Mouse (Mus musculus): ENCODE data around the gene Slc2a8.

The Slc2a8 gene

DNA sequence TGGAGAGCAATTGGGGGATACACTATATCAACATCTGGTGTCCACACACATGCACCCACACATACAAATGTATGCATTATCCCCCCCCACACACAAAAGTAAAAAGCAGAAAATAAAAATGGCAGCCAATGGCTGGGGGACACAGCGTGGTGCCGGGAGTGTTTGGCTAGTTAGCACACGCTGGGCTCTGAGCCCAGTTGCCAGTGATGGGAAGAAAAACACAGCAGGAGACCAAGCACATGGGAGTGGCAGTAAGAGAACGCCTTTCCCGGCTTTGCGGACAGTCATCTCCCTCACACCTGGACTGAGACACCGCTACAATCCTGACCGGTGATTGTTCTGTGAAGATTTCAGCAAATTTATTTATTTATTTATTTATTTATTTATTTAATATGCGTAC, 10.6 kb downstream of the Slc2a8 start:
- DNase-seq (ENCODE audit: low read depth) = no peak

DNA sequence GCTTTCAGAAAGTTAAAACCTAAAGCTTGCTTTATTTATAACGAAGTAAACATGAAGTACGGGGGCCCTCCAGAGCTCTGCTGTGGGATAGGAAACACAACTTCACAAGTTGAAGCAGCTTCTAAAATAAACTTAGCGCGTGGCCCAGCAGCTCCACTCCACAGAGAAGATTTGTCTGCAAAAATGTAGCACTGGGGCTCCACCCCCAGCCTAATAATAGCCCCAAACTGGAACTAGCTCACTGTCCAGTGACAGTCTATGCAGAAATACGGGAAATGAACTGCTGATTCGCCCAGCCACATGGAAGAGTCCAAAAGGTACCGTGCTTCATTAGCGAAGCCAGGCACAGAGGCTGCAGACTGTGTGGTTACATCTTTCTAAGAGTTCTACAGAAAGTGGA, 12.6 kb downstream of the Slc2a8 start:
- DNase-seq (ENCODE audit: low read depth) = no peak

DNA sequence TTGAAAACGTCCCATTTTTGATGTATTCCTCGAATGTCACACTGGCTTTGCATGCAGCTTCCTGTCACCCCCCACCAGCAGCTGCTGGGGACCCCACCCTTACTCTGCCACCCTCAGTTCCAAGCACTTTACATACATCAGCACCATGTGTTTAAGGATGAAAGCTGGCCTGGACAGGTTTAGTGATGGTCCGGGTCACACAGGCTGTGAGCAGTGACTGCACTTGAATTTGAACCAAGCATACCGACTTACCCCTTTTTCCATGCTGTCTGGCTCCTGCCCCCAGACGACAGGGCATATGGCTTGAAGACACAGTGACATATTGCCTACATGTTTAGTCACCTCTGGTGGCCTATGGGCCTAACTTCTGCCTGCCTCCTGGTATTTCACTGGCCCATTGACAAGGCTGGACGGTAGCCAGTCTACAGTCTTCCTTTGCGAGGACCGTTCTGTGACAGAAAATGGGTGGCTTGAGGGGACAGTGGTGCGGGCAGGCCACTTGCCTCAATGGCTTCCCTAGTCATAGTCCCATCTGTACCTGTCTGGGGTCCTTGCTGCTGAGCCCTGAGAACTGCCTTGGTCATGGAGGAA, 13.8 kb downstream of the Slc2a8 start:
- no peak for DNase-seq (ENCODE audit: low read depth)

DNA sequence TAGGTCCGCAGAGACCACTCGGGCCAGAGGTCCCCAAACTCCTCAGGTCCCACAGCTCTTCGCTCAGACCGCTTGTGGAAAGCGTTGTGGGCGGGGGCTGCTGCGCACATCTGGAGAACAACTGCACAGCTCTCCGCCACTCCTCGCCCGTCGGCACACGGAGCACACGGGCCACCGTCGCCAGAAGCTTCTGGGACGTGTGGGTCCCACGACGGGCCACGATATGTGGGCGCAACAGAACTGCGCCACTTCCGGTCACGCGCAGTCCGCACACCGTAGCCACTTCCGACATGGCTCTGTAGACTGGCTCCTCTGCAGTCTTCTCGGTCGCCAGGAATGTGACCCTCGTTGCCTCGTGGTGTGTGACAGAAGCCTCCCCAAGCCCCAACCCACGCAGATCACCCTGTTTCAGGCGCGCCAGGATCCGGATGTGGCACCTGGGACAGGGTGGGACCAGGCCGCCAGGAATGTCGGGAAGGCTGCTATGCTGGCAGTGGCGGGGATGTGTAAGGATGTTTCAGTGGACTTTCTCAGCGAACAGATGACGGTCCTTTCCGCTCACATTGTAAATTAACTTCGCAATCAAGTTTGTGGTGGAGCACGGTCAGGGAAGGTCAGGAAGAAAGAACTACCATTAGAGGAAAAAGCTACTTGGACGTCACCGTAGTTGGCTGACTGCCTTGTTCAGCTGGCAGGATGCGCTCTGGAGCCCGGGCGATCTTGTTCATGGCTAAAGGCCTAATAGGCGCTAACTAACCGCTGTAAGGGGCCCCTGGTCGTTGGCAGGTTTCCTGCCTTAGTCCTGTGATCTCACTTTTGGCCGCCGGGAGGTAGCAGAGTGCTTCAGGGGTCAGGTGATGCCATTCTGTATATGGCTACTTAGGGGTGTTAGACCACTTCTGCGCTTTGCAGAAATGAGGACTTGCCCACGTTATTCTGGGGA, 14.9 kb downstream of the Slc2a8 start:
- peak; percentile 73 for DNase-seq (ENCODE audit: low read depth)

DNA sequence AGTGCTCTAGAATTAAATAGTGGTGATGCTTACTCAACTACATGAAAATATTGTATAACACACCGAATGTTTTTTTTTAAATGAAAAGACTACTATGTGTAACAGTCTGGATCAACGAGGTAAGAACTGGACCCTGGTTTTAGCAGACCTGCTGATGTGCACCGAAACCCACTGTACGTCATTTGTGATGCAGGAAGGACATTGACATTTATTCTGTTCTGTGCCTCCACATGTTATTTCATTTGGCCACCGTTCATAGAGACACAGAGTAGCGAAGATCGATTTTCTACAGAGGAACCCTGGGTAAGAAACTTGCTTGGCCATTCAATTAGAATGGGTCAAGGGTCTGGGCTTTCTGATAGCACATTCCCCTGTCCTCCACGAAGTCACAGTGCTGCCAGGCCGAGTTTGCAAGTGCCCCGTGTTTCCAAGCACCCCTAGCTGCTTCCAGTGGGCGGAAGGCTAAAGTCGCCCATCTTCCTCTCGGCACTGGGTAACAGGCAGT, 15.6 kb downstream of the Slc2a8 start:
- no peak for DNase-seq (ENCODE audit: low read depth)

DNA sequence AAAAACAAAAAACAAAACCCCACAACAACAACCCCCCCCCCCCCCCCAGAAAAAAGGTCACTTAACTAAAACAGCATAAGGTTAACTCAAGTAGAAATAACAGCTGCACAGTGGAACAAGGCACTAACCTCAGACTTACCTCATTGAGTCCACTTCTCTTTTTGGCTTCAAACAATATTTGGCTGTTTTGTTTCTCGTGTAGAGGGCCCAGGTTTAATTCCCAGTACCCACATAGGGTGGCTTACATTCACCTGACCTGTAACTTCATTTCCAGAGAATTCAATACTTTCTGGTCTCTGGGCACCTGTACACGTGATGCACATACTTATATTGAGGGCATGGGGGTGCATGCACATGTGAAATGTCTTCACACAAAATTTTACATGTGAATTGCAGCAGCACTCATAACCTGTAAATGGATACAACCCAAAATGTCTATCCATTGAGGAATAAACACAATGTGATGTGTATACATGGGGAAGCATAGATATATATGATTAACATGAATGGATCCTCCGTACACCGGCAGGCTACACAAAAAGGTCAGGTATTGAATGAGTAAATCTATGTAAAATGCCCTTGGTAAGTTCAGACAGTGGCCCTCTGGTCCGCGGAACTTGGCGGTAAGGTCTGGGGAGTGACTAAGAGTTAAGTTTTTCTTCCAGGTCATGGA, 16.2 kb downstream of the Slc2a8 start:
- no peak for DNase-seq (ENCODE audit: low read depth)

- DNase-seq (ENCODE audit: low read depth) = no peak
Measured at GRCm38 (mm10) chr2:32964659-32965457, 17.0 kb downstream of the Slc2a8 start.

DNA sequence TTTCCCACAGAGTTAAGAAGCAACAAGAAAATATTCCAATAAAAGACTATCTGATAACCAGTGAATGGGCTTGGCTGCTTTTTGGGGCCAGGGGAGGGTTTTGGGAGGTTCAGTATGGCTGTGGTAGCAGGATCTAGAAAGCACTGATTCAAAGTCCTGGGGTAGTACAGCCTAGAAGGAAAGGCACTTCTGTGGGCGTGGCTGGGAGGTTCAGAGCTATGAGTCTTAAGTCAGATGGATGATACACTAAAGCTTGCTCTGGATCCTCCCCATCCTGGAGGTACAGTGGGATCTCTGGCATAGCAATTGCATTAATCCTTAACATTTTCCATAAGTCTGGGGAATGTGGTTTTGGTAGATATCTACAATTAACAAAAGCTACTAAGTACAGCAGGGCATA, 17.9 kb downstream of the Slc2a8 start:
- DNase-seq (ENCODE audit: low read depth) = no peak

GRCm38 (mm10) chr2:32963544-32963943, 18.3 kb downstream of the Slc2a8 start:
- no peak for DNase-seq (ENCODE audit: low read depth)

- DNase-seq (ENCODE audit: low read depth) = no peak
Measured at GRCm38 (mm10) chr2:32962875-32963220, 19.0 kb downstream of the Slc2a8 start.

DNA sequence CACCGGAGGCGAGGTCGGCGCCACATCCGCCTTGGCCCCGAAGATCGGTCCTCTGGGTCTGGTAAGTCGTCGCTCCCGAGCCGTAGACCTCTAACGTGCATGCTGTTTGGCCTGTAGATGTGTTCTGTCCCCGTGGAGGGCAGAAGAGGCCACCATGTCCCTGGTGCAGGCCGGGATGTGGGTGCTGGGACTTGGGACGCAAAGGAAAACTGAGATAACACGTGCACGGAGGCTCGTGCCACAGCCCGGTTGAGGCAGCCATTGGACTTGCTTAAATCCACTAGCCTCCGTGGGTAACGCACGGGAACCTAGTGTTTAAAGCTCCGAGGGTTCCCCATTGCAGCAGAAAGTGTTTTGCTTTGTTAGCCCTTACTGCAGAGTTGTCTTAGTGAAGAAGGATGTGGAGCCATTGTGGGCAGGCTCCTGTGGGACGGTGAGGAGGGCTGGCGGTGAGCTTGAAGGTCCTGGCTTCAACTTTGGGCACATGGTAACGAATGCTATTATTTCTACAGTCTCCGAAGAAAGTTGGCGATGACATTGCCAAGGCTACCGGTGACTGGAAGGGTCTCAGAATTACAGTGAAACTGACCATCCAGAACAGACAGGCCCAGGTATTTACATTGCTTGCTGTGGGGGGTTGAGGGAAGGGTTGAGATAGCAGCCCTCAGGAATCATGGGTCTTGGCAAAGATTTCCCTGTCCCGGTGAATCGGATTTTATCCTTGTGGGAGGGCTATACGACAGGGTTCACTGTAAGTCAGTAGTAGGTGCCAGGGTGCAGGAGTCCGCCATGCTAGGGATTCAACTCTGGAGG, 19.6 kb downstream of the Slc2a8 start:
- DNase-seq (ENCODE audit: low read depth) = no peak

DNA sequence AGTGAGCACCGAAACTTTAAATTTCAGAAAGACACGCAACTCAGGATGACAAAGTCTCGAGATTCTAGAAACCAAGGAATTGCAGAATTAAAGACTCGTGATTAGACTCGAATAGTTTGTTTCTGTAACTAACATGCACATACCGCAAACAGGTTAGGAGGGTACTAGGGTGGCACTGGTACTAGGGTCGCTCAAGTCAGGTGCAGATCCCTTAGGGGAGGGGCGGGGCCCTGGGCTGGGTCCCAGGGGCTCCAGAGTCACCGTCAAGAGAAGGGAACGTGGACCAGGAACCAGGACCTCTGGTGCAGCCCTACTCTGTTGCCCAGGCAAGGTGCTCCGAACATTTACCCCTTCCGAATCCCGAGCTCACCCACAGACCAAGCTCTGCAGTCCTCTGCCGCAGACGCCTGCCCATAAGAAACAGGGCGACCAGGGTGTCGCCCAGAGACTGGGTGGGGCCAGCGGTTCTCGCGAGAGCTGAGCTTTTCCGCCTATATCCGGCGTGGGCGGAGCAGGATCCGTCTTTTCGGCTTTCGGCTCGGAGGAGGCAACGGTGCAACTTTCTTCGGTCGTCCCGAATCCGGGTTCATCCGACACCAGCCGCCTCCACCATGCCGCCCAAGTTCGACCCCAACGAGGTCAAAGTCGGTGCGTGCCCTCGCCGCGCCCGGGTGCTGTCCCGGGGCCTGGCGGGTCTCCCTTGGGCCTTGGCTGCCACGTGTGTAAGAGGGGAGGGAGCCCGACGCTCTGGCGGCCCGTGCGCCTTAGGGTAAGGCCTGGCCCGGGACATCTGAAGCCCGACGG, 20.5 kb downstream of the Slc2a8 start, which contains the start of the genes Rpl12 and Lrsam1:
Rpl12 (plus strand) TSS at position 368 of the 804 bp plus-strand sequence.
Lrsam1 (minus strand) TSS at position 423 of the 804 bp plus-strand sequence.
- peak; percentile 74 for DNase-seq (ENCODE audit: low read depth)

DNA sequence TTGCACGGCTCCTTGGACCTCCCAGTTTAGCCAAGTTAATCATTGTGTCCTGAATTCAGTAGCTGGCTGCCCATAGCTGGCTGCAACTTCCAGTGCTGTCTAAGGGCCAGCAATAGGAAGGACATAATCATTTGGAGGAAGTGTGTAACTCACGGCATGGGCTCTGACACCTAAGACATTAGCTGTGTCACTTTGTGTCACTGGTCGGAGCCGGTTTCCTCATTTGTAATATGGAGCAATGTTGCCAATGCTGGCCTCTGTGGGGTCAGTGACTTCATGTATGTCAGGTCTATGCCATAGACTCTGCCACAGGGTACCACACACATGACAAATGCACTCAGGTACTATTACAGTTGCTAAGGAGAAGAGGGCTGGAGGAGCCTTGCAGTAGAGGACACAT, 21.6 kb downstream of the Slc2a8 start:
- no peak for DNase-seq (ENCODE audit: low read depth)

DNA sequence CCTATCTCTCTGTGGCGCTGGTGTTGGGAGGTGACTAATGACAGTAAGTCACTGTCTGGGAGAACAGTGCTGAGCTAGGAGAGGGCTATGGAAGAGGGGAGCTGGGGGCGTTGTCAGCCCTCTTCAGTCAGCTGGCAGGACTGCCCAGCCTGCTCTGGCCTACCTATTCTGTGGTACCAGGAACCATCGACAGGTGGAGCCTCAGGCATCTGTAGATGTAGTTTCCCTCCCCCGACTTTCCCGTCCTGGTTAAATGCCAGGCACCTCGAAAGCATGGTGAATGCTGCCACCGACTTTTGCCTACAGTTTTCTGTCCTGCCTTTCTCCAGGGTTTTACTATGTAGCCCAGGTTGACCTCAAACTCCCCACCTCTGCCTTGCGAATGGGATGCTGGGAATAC, 24.5 kb downstream of the Slc2a8 start:
- DNase-seq (ENCODE audit: low read depth) = no peak

DNA sequence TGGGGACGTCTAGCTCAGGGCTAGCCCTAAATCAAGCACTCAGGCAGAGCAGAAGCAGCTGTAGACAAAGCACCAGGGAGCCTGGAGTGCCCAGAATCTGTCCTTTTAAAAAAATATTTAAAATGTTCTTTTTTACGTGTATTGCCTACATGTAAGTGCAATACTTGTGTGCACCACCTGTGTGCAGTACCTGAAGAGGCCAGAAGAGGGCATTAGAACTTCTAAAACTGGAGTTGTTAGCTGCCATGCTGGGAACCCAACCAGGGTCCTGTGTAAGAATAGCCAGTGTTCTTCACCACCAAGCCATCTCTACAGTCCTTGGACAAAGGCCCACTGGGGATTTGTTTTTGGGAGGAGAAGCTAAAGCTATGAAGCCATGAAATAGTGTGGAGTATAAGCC, 27.3 kb downstream of the Slc2a8 start:
- DNase-seq (ENCODE audit: low read depth) = no peak

DNA sequence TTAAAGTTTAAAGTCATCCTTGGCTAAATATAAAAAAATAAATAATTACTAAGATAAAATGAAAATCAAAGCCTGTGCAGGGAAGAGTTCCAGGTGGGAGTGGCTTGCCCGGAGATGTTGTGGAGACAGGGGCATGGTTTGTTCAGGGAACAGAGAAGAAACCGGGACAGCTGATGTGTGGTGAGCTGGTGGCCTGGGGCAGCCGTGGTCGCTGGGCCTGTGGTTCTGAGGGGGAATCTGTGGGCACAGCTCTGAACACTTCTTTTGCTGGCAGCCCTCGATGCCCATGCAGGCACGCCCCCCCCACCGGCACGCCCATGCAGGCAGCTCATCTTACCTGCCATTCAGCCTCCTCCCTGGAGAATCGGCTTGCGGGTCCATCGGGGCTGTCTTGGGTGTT, 34.4 kb downstream of the Slc2a8 start:
- no peak for DNase-seq (ENCODE audit: low read depth)

GRCm38 (mm10) chr2:32940483-32940882, 41.4 kb downstream of the Slc2a8 start:
- no peak for DNase-seq (ENCODE audit: low read depth)

DNA sequence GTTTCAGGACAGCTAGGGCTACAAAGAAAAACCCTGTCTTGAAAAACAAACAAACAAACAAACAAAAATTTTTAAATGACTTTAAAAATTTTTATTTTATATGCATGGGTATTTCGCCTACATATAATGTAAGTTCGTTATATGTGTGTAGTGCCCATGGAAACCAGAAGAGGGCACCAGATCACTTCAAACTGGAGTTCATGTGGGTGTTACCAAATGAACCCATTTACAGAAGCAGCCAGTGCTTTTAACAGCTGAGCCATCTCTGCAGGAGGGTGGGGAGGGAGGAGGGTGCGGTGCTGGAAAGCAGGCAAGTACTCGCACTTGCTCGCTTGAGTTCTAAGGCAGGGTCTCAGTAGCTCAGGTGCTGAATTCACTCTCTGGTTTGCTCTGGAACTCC, 42.5 kb downstream of the Slc2a8 start:
- DNase-seq (ENCODE audit: low read depth) = no peak

DNA sequence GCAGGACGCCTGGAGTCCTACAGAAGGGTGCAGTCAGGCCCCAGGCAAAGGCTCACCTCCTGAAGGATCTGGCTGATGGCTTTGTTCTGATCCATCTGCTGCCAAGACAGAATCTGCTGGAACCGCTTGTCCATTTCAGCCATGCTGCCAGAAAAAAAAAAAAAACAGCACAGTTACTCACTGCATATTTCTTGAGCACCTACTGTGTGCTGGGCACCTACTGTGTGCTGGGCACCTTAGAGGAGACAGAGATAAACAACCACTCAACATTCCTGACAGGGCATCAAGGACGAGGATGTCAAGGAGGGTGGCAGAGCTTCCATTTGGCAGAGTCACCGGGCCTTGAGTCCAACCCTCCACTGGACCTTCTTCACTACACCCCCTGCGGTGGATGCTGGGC, 43.1 kb downstream of the Slc2a8 start:
- DNase-seq (ENCODE audit: low read depth) = no peak

DNA sequence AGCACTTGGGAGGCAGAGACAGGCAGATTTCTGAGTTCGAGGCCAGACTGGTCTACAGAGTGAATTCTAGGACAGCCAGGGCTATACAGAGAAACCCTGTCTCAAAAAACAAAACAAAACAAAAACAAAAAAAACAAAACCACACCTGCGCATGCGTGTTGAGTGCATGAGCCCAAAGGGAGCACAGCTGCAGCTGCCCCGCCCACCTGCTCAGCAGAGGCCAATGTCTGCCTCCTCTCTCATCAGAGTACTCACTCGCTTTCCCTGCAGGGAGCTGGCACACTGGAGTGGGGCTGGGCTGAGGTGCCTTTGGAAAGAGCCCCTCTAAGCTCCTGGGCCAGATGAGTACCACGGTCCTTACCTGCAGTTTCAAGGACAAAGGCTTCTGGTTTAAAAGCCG, 50.2 kb downstream of the Slc2a8 start:
- DNase-seq (ENCODE audit: low read depth) = no peak

All from fibroblast of lung, adult 2 months (primary cell).